In the genomic region with DNA sequence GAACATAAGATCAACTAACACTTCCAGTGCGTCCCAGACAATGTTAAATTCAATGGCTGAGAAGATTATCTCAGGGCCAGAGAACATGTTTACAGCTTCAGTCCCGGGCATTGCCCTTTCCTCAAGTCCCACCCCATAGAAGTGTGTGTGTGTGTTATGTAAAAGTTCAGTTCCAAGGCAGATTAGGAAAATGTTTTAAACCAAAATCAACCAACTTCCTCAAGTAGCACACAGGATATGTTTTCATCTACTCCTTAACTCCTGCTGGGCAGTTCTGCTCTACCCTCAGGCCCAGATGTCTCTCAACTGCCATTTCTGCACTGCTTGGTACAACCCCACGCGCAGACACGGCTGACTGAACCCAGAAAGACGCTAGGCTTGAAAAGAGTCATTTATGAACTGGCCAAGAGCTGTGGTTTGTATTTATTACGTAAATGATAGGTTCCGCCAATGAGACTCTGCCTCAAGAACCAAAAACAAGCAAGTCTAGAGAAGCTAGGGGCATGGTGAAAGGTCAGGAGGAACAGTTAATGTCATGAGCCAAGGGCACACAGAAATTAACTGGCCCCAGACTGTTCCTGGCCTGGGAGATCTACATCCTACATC, we compare ENCODE assay signal across 8 mouse cellular contexts.
A peak's percentile ranks its signal among the peaks of the same experiment; 100 is the strongest.
DNase-seq lines count a peak whose midpoint lies in the region; ATAC-seq and TF ChIP-seq lines count a peak whose summit lies in the region.

No protein-coding gene starts in this region.

- H3K9ac ChIP-seq in hindbrain, postnatal 0 days (replicated peaks; ENCODE audit: low read length) = no peak overlapping the region

- intact Hi-C loops in gastrocnemius, adult 2 months (cut with DNase I) = no loop called here

- WGBS in hindbrain, postnatal 0 days = 43% methylated on average over 8 of the region's 8 CpGs

- peaks cover 92% of the 10 kb centered on the region for H3K4me1 ChIP-seq in E14TG2a.4 (replicated peaks; ENCODE audit: low read depth, low read length)
- H3K4me1 ChIP-seq in hindbrain, postnatal 0 days (ENCODE audit: insufficient read depth, low read length) = peaks cover 6% of the 10 kb centered on the region

- 0 out of 2 replicates have a peak, but pooled peaks cover 4% of the 10 kb centered on the region for H3K36me3 ChIP-seq in E14TG2a.4 (ENCODE audit: insufficient read depth, low read length)
- H3K36me3 ChIP-seq in hindbrain, postnatal 0 days (ENCODE audit: insufficient read depth, low read length) = no peaks in the 10 kb centered on the region

- DNase-seq in gastrocnemius, adult 2 months = no peak
- DNase-seq in gastrocnemius, adult 8-10 months (ENCODE audit: low spot score in 2 of 2) = no peak
- no peak for DNase-seq in hindbrain, postnatal 0 days (ENCODE audit: low spot score)
- DNase-seq in lung, postnatal 36 days = peak; percentile 65
- DNase-seq in right cerebral cortex, postnatal 25 days = no peak
- DNase-seq in testis, postnatal 10 days (ENCODE audit: low spot score) = no peak
- DNase-seq in yolk sac, embryonic 10.5 days (ENCODE audit: low spot score) = no peak

- ATAC-seq in hindbrain, postnatal 0 days = no peak

- no peaks in the 10 kb centered on the region for H3K27me3 ChIP-seq in E14TG2a.4 (ENCODE audit: insufficient read depth, low read length)
- no peaks in the 10 kb centered on the region for H3K27me3 ChIP-seq in hindbrain, postnatal 0 days (ENCODE audit: insufficient read depth, low read length)

- no peak overlapping the region for H3K4me2 ChIP-seq in hindbrain, postnatal 0 days (ENCODE audit: low read depth, low read length)

- no peaks in the 10 kb centered on the region for H3K9me3 ChIP-seq in E14TG2a.4 (ENCODE audit: low read length)
- no peaks in the 10 kb centered on the region for H3K9me3 ChIP-seq in hindbrain, postnatal 0 days (ENCODE audit: low read length)

- H3K4me3 ChIP-seq in gastrocnemius, adult 2 months = no peak overlapping the region
- H3K4me3 ChIP-seq in E14TG2a.4 (replicated peaks; ENCODE audit: low read length) = peak overlapping the region; percentile 24; the same call in 1 of the 2 replicates
- H3K4me3 ChIP-seq in hindbrain, postnatal 0 days (ENCODE audit: low read length) = no peak overlapping the region

- no peak for TF ChIP-seq CTCF in gastrocnemius, adult 2 months (IDR thresholded peaks at IDR 0.05)
- no peak for TF ChIP-seq CTCF in E14TG2a.4 (conservative IDR thresholded peaks at IDR 0.05; ENCODE audit: low read length)
- no peak for TF ChIP-seq CTCF in hindbrain, postnatal 0 days (IDR thresholded peaks at IDR 0.05; ENCODE audit: low read depth)

- H3K27ac ChIP-seq in gastrocnemius, adult 2 months = peak overlapping the region; percentile 69
- H3K27ac ChIP-seq in hindbrain, postnatal 0 days = peak overlapping the region; percentile 54; the same call in 1 of the 2 replicates
